Mouse (Mus musculus) CH12.LX (cell line): ENCODE data around the gene Oxct1. TPM values are rescaled to one million over a fixed set of nuclear protein-coding genes. Genes with fewer than 3 reads are reported as not detected.

ENCODE experiments used
- DNase-seq: peaks from one replicate; pipeline ENCODE4 v3.0.0-alpha.2; 2013; ENCODE audit errors: extremely low read depth
- H3K27ac ChIP-seq: 2 replicates; pipeline ENCODE4 v1.5.1; 2012; ENCODE audit warnings: low read depth, mild to moderate bottlenecking, control low read depth, moderate library complexity; ENCODE audit not compliant: insufficient read depth
- H3K27me3 ChIP-seq: replicated peaks from 2 replicates; pipeline ENCODE3; 2012; ENCODE audit warnings: inconsistent platforms
- H3K36me3 ChIP-seq, 2 experiments: replicated peaks in 1 of 2; 2 replicates each; pipeline versions ENCODE3 to v1.6.1; 2012; ENCODE audit warnings: inconsistent platforms in 1 of 2, low read length in 1 of 2, mild to moderate bottlenecking in 1 of 2, mixed read lengths in 1 of 2, moderate library complexity in 1 of 2; ENCODE audit not compliant: control insufficient read depth in 1 of 2, insufficient read depth in 1 of 2
- H3K4me1 ChIP-seq, 2 experiments: 2 replicates each; pipeline ENCODE4 v1.6.1; 2012; ENCODE audit warnings: inconsistent platforms in 1 of 2, moderate library complexity in 1 of 2; ENCODE audit not compliant: insufficient read depth in 2 of 2, control insufficient read depth in 1 of 2
- H3K4me2 ChIP-seq: 2 replicates; pipeline ENCODE4 v1.6.1; 2012; ENCODE audit warnings: low read depth, mild to moderate bottlenecking, control low read depth; ENCODE audit not compliant: poor library complexity, insufficient read depth, severe bottlenecking
- H3K4me3 ChIP-seq, 3 experiments: fragments of 150-350 bp in 1 of 3; sonication (generic) in 1 of 3; replicated peaks in 1 of 3; 2 replicates each; pipeline versions ENCODE3 to v1.5.1; 2011 to 2012; ENCODE audit warnings: low read depth in 2 of 3, low read length in 2 of 3, mild to moderate bottlenecking in 2 of 3, moderate library complexity in 2 of 3, control low read depth in 1 of 3, improper control_type of control experiment in 1 of 3, inconsistent platforms in 1 of 3, mixed read lengths in 1 of 3; ENCODE audit not compliant: poor library complexity in 1 of 3
- H3K79me2 ChIP-seq: replicated peaks from 2 replicates; pipeline ENCODE4 v1.6.1; 2012; ENCODE audit warnings: mild to moderate bottlenecking, moderate library complexity; ENCODE audit not compliant: control insufficient read depth, poor library complexity, insufficient read depth, severe bottlenecking; ENCODE audit errors: extremely low read depth
- H3K9ac ChIP-seq: 2 replicates; pipeline ENCODE4 v1.6.1; 2012; ENCODE audit warnings: low read depth, mild to moderate bottlenecking, control low read depth, moderate library complexity; ENCODE audit not compliant: insufficient read depth
- H3K9me3 ChIP-seq: replicated peaks from 2 replicates; pipeline ENCODE3; 2012; ENCODE audit warnings: low read length, inconsistent platforms, mixed read lengths
- BHLHE40 ChIP-seq: IDR thresholded peaks from 2 replicates; pipeline ENCODE4 v1.6.1; 2011; ENCODE audit warnings: mild to moderate bottlenecking, low read depth, low read length, improper control_type of control experiment
- CHD1 ChIP-seq: IDR thresholded peaks from 2 replicates; pipeline ENCODE4 v1.6.1; 2012; ENCODE audit warnings: low read depth, low read length, improper control_type of control experiment, inconsistent platforms
- CTCF ChIP-seq, 2 experiments: IDR thresholded peaks in 1 of 2; conservative IDR thresholded peaks in 1 of 2; 2 replicates each; pipeline ENCODE4 v1.5.1; 2011 to 2012; ENCODE audit warnings: low read depth in 2 of 2, low read length in 2 of 2, improper control_type of control experiment in 1 of 2, inconsistent platforms in 1 of 2, mild to moderate bottlenecking in 1 of 2, moderate library complexity in 1 of 2
- E2F4 ChIP-seq: IDR thresholded peaks from 2 replicates; pipeline ENCODE4 v1.6.1; 2011; ENCODE audit warnings: low read depth, low read length, improper control_type of control experiment; ENCODE audit not compliant: insufficient replicate concordance
- ELF1 ChIP-seq: IDR thresholded peaks from 2 replicates; pipeline ENCODE4 v1.6.1; 2014; ENCODE audit warnings: low read depth, mild to moderate bottlenecking, inconsistent platforms, low read length, improper control_type of control experiment
- GABPA ChIP-seq: IDR thresholded peaks from 2 replicates; pipeline ENCODE4 v1.6.1; 2012; ENCODE audit warnings: low read depth, low read length, improper control_type of control experiment, inconsistent platforms; ENCODE audit not compliant: insufficient replicate concordance
- JUND ChIP-seq: conservative IDR thresholded peaks from 2 replicates; pipeline ENCODE4 v1.6.1; 2011; ENCODE audit warnings: low read depth, low read length, improper control_type of control experiment
- MAZ ChIP-seq: IDR thresholded peaks from 2 replicates; pipeline ENCODE4 v1.6.1; 2012; ENCODE audit warnings: low read depth, mild to moderate bottlenecking, inconsistent platforms, low read length, improper control_type of control experiment, moderate library complexity
- MXI1 ChIP-seq: IDR thresholded peaks from 2 replicates; pipeline ENCODE4 v1.6.1; 2011; ENCODE audit warnings: mild to moderate bottlenecking, low read depth, low read length, improper control_type of control experiment
- NELFE ChIP-seq: IDR thresholded peaks from 2 replicates; pipeline ENCODE4 v1.6.1; 2011; ENCODE audit warnings: low read depth, low read length, improper control_type of control experiment
- PAX5 ChIP-seq: IDR thresholded peaks from 2 replicates; pipeline ENCODE4 v1.6.1; 2012; ENCODE audit warnings: low read length, inconsistent platforms, mixed read lengths
- POLR2AphosphoS2 ChIP-seq: IDR thresholded peaks from 2 replicates; pipeline ENCODE4 v1.6.1; 2011; ENCODE audit warnings: low read depth, low read length, improper control_type of control experiment
- RAD21 ChIP-seq: IDR thresholded peaks from 2 replicates; pipeline ENCODE4 v1.6.1; 2011; ENCODE audit warnings: low read depth, mild to moderate bottlenecking, low read length, improper control_type of control experiment, moderate library complexity
- RCOR1 ChIP-seq: conservative IDR thresholded peaks from 2 replicates; pipeline ENCODE4 v1.6.1; 2012; ENCODE audit warnings: low read depth, mild to moderate bottlenecking, inconsistent platforms, low read length, improper control_type of control experiment
- SMC3 ChIP-seq: IDR thresholded peaks from 2 replicates; pipeline ENCODE4 v1.6.1; 2011; ENCODE audit warnings: low read depth, low read length, improper control_type of control experiment
- TBP ChIP-seq: conservative IDR thresholded peaks from 2 replicates; pipeline ENCODE4 v1.6.1; 2011; ENCODE audit warnings: low read depth, low read length, improper control_type of control experiment
- TCF12 ChIP-seq: IDR thresholded peaks from 2 replicates; pipeline ENCODE4 v1.6.1; 2014; ENCODE audit warnings: low read depth, mild to moderate bottlenecking, inconsistent platforms, low read length, improper control_type of control experiment
- USF1 ChIP-seq: IDR thresholded peaks from 2 replicates; pipeline ENCODE4 v1.6.1; 2014; ENCODE audit warnings: low read depth, mild to moderate bottlenecking, inconsistent platforms, low read length, improper control_type of control experiment
- ZC3H11A ChIP-seq: IDR thresholded peaks from 2 replicates; pipeline ENCODE4 v1.6.1; 2012; ENCODE audit warnings: low read depth, mild to moderate bottlenecking, inconsistent platforms, low read length, improper control_type of control experiment
- ZKSCAN1 ChIP-seq: IDR thresholded peaks from 2 replicates; pipeline ENCODE4 v1.6.1; 2012; ENCODE audit warnings: low read depth, inconsistent platforms, low read length, improper control_type of control experiment, borderline replicate concordance
- ZNF384 ChIP-seq: IDR thresholded peaks from 2 replicates; pipeline ENCODE4 v1.6.1; 2012; ENCODE audit warnings: low read depth, low read length, improper control_type of control experiment, inconsistent platforms
- dilution Hi-C: fragments of 300-500 bp; cut with MboI; formaldehyde crosslinking; loops from 2 replicates; pipeline ENCODE4 v1.14.3; 2020; ENCODE audit warnings: low sequenced_read_pairs; ENCODE audit not compliant: extremely low pct_unique_long_range_greater_than_20kb, extremely low pct_ligation_motif_present
- in situ Hi-C: fragments of 300-500 bp; cut with MboI; formaldehyde crosslinking; loops from 3 replicates; pipeline ENCODE4 v1.14.3; 2019; ENCODE audit warnings: low sequenced_read_pairs, low pct_ligation_motif_present, low pct_unique_long_range_greater_than_20kb, mixed read lengths
- polyA plus RNA-seq: library from polyadenylated mRNA; unstranded; fragments of >175 nt; gene quantifications from 2 replicates; pipeline ENCODE4 v1.2.1, GENCODE M21; 2012; ENCODE audit warnings: low read depth; ENCODE audit not compliant: insufficient read length
- total RNA-seq, 2 experiments: library from RNA; depleted of rRNA; stranded (reverse); fragments of 300-350 nt in 1 of 2; fragments of >200 nt in 1 of 2; gene quantifications; 2 replicates each; pipeline ENCODE4 v1.2.3; 2012 to 2014

Gene Oxct1
- total and polyA plus RNA-seq, 3 experiments: 101 to 127 (median 105) TPM

DNA sequence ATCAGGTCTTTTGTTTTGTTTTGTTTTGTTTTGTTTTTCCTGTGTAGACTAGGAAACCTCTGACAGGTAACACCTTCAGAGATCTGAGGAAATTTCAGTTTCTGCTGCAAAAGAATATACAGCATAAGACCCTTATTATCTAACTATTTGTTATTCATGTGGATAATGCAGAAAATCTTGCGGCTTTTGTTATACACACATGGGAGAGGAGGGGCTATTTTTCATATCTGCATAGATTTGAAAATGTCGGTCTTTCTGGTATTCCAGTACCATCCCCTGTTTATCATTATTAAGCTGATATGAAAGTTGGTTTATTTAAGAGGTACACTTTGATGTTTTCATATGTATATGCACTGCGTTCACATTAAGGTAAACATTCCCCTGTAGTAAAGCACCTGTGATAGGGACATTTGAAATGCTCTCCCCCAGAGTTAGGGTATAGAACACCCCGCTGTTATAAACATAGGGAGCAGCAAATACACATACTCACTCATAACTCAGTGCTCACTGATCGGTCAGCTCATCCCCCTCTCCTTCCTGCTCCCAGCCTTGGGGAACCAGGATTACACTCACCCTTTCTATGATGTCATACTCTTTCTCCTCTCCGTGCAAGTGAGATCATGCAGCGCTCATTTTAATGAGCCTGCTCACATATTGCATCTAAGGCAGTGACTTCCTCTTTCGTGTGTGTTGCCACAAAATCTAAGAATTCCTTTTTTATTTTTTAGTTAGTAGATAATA, 122.6 kb downstream of the Oxct1 start:
- Histone ChIP-seq H3K9me3 (no peaks in the 10 kb centered on the region), H3K27me3 (no peaks in the 10 kb centered on the region), H3K79me2 (no peaks in the 10 kb centered on the region), H3K36me3 (peaks cover 16 to 61% of the 10 kb centered on the region in 2 experiments), H3K27ac (no peak overlapping the region), H3K9ac (no peak overlapping the region), H3K4me3 (no peak overlapping the region), H3K4me2 (no peak overlapping the region), H3K4me1 (no peaks in the 10 kb centered on the region)
- no peak for DNase-seq
- dilution Hi-C loops: no loop called here
- TF ChIP-seq ZC3H11A (no peak), BHLHE40 (no peak), RAD21 (no peak), CTCF (conservative IDR thresholded peaks at IDR 0.05 in 1 of 2, IDR thresholded peaks at IDR 0.05 in 1 of 2; ENCODE audit: low read depth in 2 of 2, low read length in 2 of 2) (no peak), NELFE (no peak), ELF1 (no peak), E2F4 (no peak), TCF12 (no peak)
- in situ Hi-C loops: no loop called here

DNA sequence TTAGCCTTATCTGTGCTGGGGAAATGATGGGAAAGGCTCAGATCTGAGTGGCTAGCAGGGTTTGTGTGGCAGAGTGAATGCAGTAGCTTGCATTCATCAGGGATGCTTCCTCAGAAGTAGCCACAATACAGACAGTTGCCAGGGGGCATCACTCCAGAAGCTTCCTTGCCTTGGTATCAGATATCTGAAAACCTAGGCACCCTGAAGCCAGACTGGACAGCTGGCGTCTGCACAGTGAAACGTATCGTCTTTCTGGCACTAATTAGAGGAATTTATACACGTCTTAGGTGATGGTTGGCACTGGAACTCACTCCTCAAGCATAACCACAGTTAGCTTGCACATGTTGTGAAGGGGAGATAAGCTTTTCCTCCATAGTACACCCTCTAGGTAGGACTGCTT, 128.5 kb downstream of the Oxct1 start:
- Histone ChIP-seq H3K36me3 (peaks cover 6 to 41% of the 10 kb centered on the region in 2 experiments), H3K4me3 (no peak overlapping the region), H3K79me2 (no peaks in the 10 kb centered on the region), H3K9ac (no peak overlapping the region), H3K27ac (no peak overlapping the region), H3K9me3 (no peaks in the 10 kb centered on the region), H3K4me1 (no peaks in the 10 kb centered on the region), H3K4me2 (no peak overlapping the region), H3K27me3 (no peaks in the 10 kb centered on the region)
- DNase-seq: no peak
- in situ Hi-C loops (no loop called here), dilution Hi-C loops (no loop called here)
- TF ChIP-seq POLR2AphosphoS2 (no peak), ELF1 (no peak), MAZ (no peak), TBP (no peak), MXI1 (no peak), CTCF (conservative IDR thresholded peaks at IDR 0.05 in 1 of 2, IDR thresholded peaks at IDR 0.05 in 1 of 2; ENCODE audit: low read depth in 2 of 2, low read length in 2 of 2) (no peak), USF1 (no peak), JUND (no peak), CHD1 (no peak), ZC3H11A (no peak), PAX5 (no peak), ZNF384 (no peak), GABPA (no peak), ZKSCAN1 (no peak), SMC3 (no peak), RCOR1 (no peak), NELFE (no peak)
